Comparison of ENCODE assay signal across 25 mouse cellular contexts in the genomic region with DNA sequence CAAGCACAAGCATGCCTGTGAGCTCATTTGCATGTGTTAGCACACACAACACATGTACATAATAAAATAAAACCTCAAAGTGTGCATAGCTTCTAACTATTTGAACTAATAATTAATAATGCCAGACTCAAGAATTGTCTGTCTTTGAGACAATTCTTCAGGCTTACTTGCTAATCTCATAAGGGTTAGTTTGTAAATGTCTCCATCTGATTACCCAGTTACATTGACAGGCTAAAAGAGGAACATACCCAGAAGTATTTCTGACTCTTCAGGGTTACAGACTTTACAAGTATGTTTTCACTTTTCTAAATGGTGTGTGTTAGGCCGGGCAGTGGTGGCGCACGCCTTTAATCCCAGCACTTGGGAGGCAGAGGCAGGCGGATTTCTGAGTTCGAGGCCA. TPM values are rescaled to one million over a fixed set of nuclear protein-coding genes. Genes with fewer than 3 reads are reported as not detected.
DNase-seq lines count a peak whose midpoint lies in the region; ATAC-seq and TF ChIP-seq lines count a peak whose summit lies in the region.
"Had no signal": no experiment of that assay in that cellular context is flagged by ENCODE, and none has a peak within 500 bp of the region (broad histone marks: within the 10 kb centered on the region; RNA-seq: fewer than 3 reads in every experiment).

No protein-coding gene starts in this region.

- DNase-seq in A20 (ENCODE audit: low read depth, low spot score) (peak; percentile 81), CH12.LX (ENCODE audit: extremely low read depth) (peak; percentile 29), MEL-GATA-1-ER (ENCODE audit: extremely low read depth, low read depth) (peak; percentile 49), liver (no peak)
- DNase-seq in splenic B cell, adult 2 months (ENCODE audit: low read depth, low spot score), result peak; percentile 15
- DNase-seq in ovary, postnatal 36 days (ENCODE audit: low spot score), result no peak
- DNase-seq in kidney, adult 11 months, result no peak
- DNase-seq: adrenal gland, adult 2 months; adrenal gland, postnatal 10 days; adrenal gland, postnatal 25 days; cerebellum, adult 11 months; cerebellum, adult 18-20 months; cerebellum, adult 8-10 months; cerebellum, adult 9-11 months; cerebellum, postnatal 14 days; cerebellum, postnatal 36 days; embryo, embryonic 11 days; forebrain, postnatal 0 days had no signal

- TF ChIP-seq EP300 in CH12.LX (IDR thresholded peaks at IDR 0.05; ENCODE audit: low read length), result no peak

- H3K9me3 ChIP-seq in CH12.LX (replicated peaks; ENCODE audit: low read length), result no peaks in the 10 kb centered on the region
- H3K9me3 ChIP-seq in heart, embryonic 12.5 days (replicated peaks), result no peaks in the 10 kb centered on the region
- H3K9me3 ChIP-seq: embryonic facial prominence, embryonic 13.5 days; embryonic facial prominence, embryonic 15.5 days; forebrain, embryonic 10.5 days; forebrain, embryonic 12.5 days; forebrain, embryonic 15.5 days had no signal

- TF ChIP-seq RAD21 in CH12.LX (IDR thresholded peaks at IDR 0.05; ENCODE audit: low read depth, low read length), result no peak

- no peaks in the 10 kb centered on the region for H3K79me2 ChIP-seq in CH12.LX (replicated peaks; ENCODE audit: control insufficient read depth, extremely low read depth, insufficient read depth, poor library complexity, severe bottlenecking)

- peak overlapping the region; percentile 62 for H3K4me2 ChIP-seq in CH12.LX (ENCODE audit: insufficient read depth, low read depth, poor library complexity, severe bottlenecking)
- no peak overlapping the region for H3K4me2 ChIP-seq in heart, embryonic 12.5 days
- H3K4me2 ChIP-seq: embryonic facial prominence, embryonic 13.5 days; embryonic facial prominence, embryonic 15.5 days; forebrain, embryonic 12.5 days; forebrain, embryonic 15.5 days had no signal

- H3K27ac ChIP-seq in CH12.LX (ENCODE audit: insufficient read depth, low read depth), result no peak overlapping the region
- no peak overlapping the region for H3K27ac ChIP-seq in heart, embryonic 12.5 days (ENCODE audit: poor library complexity, severe bottlenecking)
- H3K27ac ChIP-seq: embryonic facial prominence, embryonic 13.5 days; embryonic facial prominence, embryonic 15.5 days; forebrain, embryonic 10.5 days; forebrain, embryonic 12.5 days; forebrain, embryonic 15.5 days had no signal

- dilution Hi-C loops in CH12.LX (cut with MboI; ENCODE audit: extremely low pct_ligation_motif_present, extremely low pct_unique_long_range_greater_than_20kb, low sequenced_read_pairs), result no loop called here

- peaks cover 6 to 31% of the 10 kb centered on the region in 2 experiments for H3K4me1 ChIP-seq in CH12.LX (ENCODE audit: control insufficient read depth in 1 of 2, insufficient read depth in 2 of 2)
- H3K4me1 ChIP-seq in heart, embryonic 12.5 days (replicated peaks), result 0 out of 2 replicates have a peak, but pooled peaks cover 5% of the 10 kb centered on the region
- H3K4me1 ChIP-seq: embryonic facial prominence, embryonic 13.5 days; embryonic facial prominence, embryonic 15.5 days; forebrain, embryonic 10.5 days; forebrain, embryonic 12.5 days; forebrain, embryonic 15.5 days had no signal

- no peak for TF ChIP-seq POLR2A in CH12.LX (IDR thresholded peaks at IDR 0.05; ENCODE audit: low read depth, low read length)

- WGBS in heart, embryonic 12.5 days, result 91% methylated on average over 5 of the region's 5 CpGs

- in situ Hi-C loops in CH12.LX (cut with MboI; ENCODE audit: low pct_ligation_motif_present, low pct_unique_long_range_greater_than_20kb, low sequenced_read_pairs), result no loop called here

- peaks cover 2 to 14% of the 10 kb centered on the region in 2 experiments for H3K36me3 ChIP-seq in CH12.LX (replicated peaks in 1 of 2; ENCODE audit: control insufficient read depth in 1 of 2, insufficient read depth in 1 of 2, low read length in 1 of 2)
- no peaks in the 10 kb centered on the region for H3K36me3 ChIP-seq in splenic B cell, adult 2 months (ENCODE audit: control insufficient read depth, insufficient read depth, low read length, poor library complexity, severe bottlenecking)
- 0 out of 2 replicates have a peak, but pooled peaks cover 2% of the 10 kb centered on the region for H3K36me3 ChIP-seq in heart, embryonic 12.5 days
- H3K36me3 ChIP-seq: forebrain, embryonic 15.5 days had no signal

- H3K27me3 ChIP-seq in CH12.LX (replicated peaks), result no peaks in the 10 kb centered on the region
- H3K27me3 ChIP-seq in splenic B cell, adult 2 months (ENCODE audit: control insufficient read depth, insufficient read depth, low read length, poor library complexity, severe bottlenecking), result no peaks in the 10 kb centered on the region; the same call in 1 of the 2 replicates
- H3K27me3 ChIP-seq in heart, embryonic 12.5 days (replicated peaks), result no peaks in the 10 kb centered on the region
- H3K27me3 ChIP-seq: embryonic facial prominence, embryonic 13.5 days; embryonic facial prominence, embryonic 15.5 days; forebrain, embryonic 12.5 days; forebrain, embryonic 15.5 days had no signal

- no peak for ATAC-seq in heart, embryonic 12.5 days (ENCODE audit: insufficient number of reproducible peaks, low FRiP score)
- ATAC-seq: forebrain, embryonic 15.5 days; forebrain, postnatal 0 days had no signal

- no peak for TF ChIP-seq CTCF in CH12.LX (conservative IDR thresholded peaks at IDR 0.05 in 1 of 2, IDR thresholded peaks at IDR 0.05 in 1 of 2; ENCODE audit: low read depth in 2 of 2, low read length in 2 of 2)

- no peak overlapping the region for H3K9ac ChIP-seq in CH12.LX (ENCODE audit: insufficient read depth, low read depth)
- no peak overlapping the region for H3K9ac ChIP-seq in heart, embryonic 12.5 days
- H3K9ac ChIP-seq: embryonic facial prominence, embryonic 13.5 days; embryonic facial prominence, embryonic 15.5 days; forebrain, embryonic 12.5 days; forebrain, embryonic 15.5 days; forebrain, postnatal 0 days had no signal

- no peak overlapping the region for H3K4me3 ChIP-seq in CH12.LX (replicated peaks in 1 of 3; ENCODE audit: low read depth in 2 of 3, low read length in 2 of 3, poor library complexity in 1 of 3)
- H3K4me3 ChIP-seq in heart, embryonic 12.5 days, result no peak overlapping the region
- H3K4me3 ChIP-seq: embryonic facial prominence, embryonic 13.5 days; embryonic facial prominence, embryonic 15.5 days; erythroblast, embryonic 14.5 days; forebrain, embryonic 10.5 days; forebrain, embryonic 12.5 days; forebrain, embryonic 15.5 days had no signal

TF ChIP-seq in CH12.LX, 34 proteins besides CTCF, POLR2A, EP300 and RAD21:
- TF ChIP-seq GABPA (IDR thresholded peaks at IDR 0.05; ENCODE audit: insufficient replicate concordance, low read depth, low read length) (no peak), NELFE (IDR thresholded peaks at IDR 0.05; ENCODE audit: low read depth, low read length) (no peak), MAZ (IDR thresholded peaks at IDR 0.05; ENCODE audit: low read depth, low read length) (no peak), E2F4 (IDR thresholded peaks at IDR 0.05; ENCODE audit: insufficient replicate concordance, low read depth, low read length) (no peak), RCOR1 (conservative IDR thresholded peaks at IDR 0.05; ENCODE audit: low read depth, low read length) (no peak), CHD1 (IDR thresholded peaks at IDR 0.05; ENCODE audit: low read depth, low read length) (no peak), MYC (IDR thresholded peaks at IDR 0.05; ENCODE audit: low read depth, low read length) (no peak), KAT2A (IDR thresholded peaks at IDR 0.05; ENCODE audit: insufficient replicate concordance, low read length) (no peak), POLR2AphosphoS2 (IDR thresholded peaks at IDR 0.05; ENCODE audit: low read depth, low read length) (no peak), IRF4 (IDR thresholded peaks at IDR 0.05; ENCODE audit: low read depth, low read length) (no peak), CHD2 (IDR thresholded peaks at IDR 0.05; ENCODE audit: low read length) (no peak), NRF1 (IDR thresholded peaks at IDR 0.05; ENCODE audit: low read depth, low read length) (no peak), TCF12 (IDR thresholded peaks at IDR 0.05; ENCODE audit: low read depth, low read length) (no peak), JUND (conservative IDR thresholded peaks at IDR 0.05; ENCODE audit: low read depth, low read length) (no peak), SMC3 (IDR thresholded peaks at IDR 0.05; ENCODE audit: low read depth, low read length) (no peak), UBTF (IDR thresholded peaks at IDR 0.05; ENCODE audit: low read depth, low read length) (no peak), BHLHE40 (IDR thresholded peaks at IDR 0.05; ENCODE audit: low read depth, low read length) (no peak), ZKSCAN1 (IDR thresholded peaks at IDR 0.05; ENCODE audit: borderline replicate concordance, low read depth, low read length) (no peak), ELF1 (IDR thresholded peaks at IDR 0.05; ENCODE audit: low read depth, low read length) (no peak)

RNA-seq across cellular contexts. Expression of gene Adra2a, which starts 28.4 kb away (rescaled TPM):
- total RNA-seq in CH12.LX (2012; rRNA removed), result 0.04 TPM in 2 replicates
- total RNA-seq in CH12.LX (2014; rRNA removed), result 0.05 TPM in 1 of 2 replicates, not detected in the other
- polyA plus RNA-seq in CH12.LX (2012; ENCODE audit: insufficient read length, low read depth), result 0.07 TPM in 2 replicates
- 0.04 and 0.09 TPM in 2 replicates for polyA plus RNA-seq in heart, embryonic 12.5 days (2016; fragmentation: Nextera tagmentation; extraction: Ambion mirVana)

Comparison
In these comparisons a context has a peak if more than half of its experiments do, and no peak if none do; other contexts are left out.
1. DNase-seq: peak in A20 (single experiment), CH12.LX (single experiment), MEL-GATA-1-ER (single experiment) and splenic B cell, adult 2 months (single experiment); none in ovary, postnatal 36 days (single experiment), liver (single experiment) and kidney, adult 11 months (single experiment).